Mouse (Mus musculus) neural tube, embryonic 12.5 days (tissue): ENCODE measurements around the gene Slc35c2. TPM values are rescaled to one million over a fixed set of nuclear protein-coding genes. Genes with fewer than 3 reads are reported as not detected.

ENCODE experiments used
- ATAC-seq: fragments of 200-750 bp; cut with Nextera tagmentation; 2 replicates; pipeline ENCODE4 v1.8.0; 2017; ENCODE audit warnings: low read depth, mild to moderate bottlenecking, moderate TSS enrichment, moderate library complexity; ENCODE audit not compliant: low FRiP score
- H3K27ac ChIP-seq: fragments of 300-500 bp; sonication (generic); 2 replicates; pipeline ENCODE4 v1.5.1; 2016
- H3K27me3 ChIP-seq: fragments of 300-500 bp; sonication (generic); replicated peaks from 2 replicates; pipeline ENCODE4 v1.6.1; 2016; ENCODE audit warnings: mild to moderate bottlenecking
- H3K36me3 ChIP-seq: fragments of 300-500 bp; sonication (generic); 2 replicates; pipeline ENCODE4 v1.6.1; 2016; ENCODE audit warnings: mild to moderate bottlenecking
- H3K4me1 ChIP-seq: fragments of 300-500 bp; sonication (generic); 2 replicates; pipeline ENCODE4 v1.6.1; 2016
- H3K4me2 ChIP-seq: fragments of 300-500 bp; sonication (generic); replicated peaks from 2 replicates; pipeline ENCODE4 v1.6.1; 2016; ENCODE audit warnings: mild to moderate bottlenecking
- H3K4me3 ChIP-seq: fragments of 300-500 bp; sonication (generic); 2 replicates; pipeline ENCODE4 v1.5.1; 2016
- H3K9ac ChIP-seq: fragments of 300-500 bp; sonication (generic); 2 replicates; pipeline ENCODE4 v1.6.1; 2016; ENCODE audit warnings: mild to moderate bottlenecking
- H3K9me3 ChIP-seq: fragments of 300-500 bp; sonication (generic); 2 replicates; pipeline ENCODE4 v1.6.1; 2016; ENCODE audit warnings: mild to moderate bottlenecking
- WGBS: fragments of 180-500 bp; shearing (Covaris S2); methylation state at CpG from one replicate; pipeline ENCODE4 v1.1.7; 2016; 5-methylcytosine and 5-hydroxymethylcytosine counted together
- polyA plus RNA-seq: library from polyadenylated mRNA; unstranded; fragments of >200 nt; fragmentation: Nextera tagmentation; extraction: Ambion mirVana; gene quantifications from 2 replicates; pipeline ENCODE4 v1.2.1, GENCODE M21; 2016

Slc35c2 gene
- polyA plus RNA-seq, 1 experiment from 2014 or later = 52.9 TPM

- 58% methylated on average over 13 of the region's 13 CpGs for WGBS
- no peak for ATAC-seq
- Histone ChIP-seq H3K4me2 (no peak overlapping the region), H3K27me3 (peaks cover 21% of the 10 kb centered on the region), H3K9ac (no peak overlapping the region), H3K36me3 (peaks cover 82% of the 10 kb centered on the region), H3K4me1 (peaks cover 28% of the 10 kb centered on the region), H3K27ac (no peak overlapping the region), H3K4me3 (no peak overlapping the region), H3K9me3 (no peaks in the 10 kb centered on the region)
These were observed 23.3 kb upstream of the Slc35c2 start for GRCm38 (mm10) chr2:165310818-165311425.

- Histone ChIP-seq H3K4me3 (no peak overlapping the region), H3K9ac (no peak overlapping the region), H3K27ac (no peak overlapping the region), H3K36me3 (peaks cover 79% of the 10 kb centered on the region), H3K27me3 (0 out of 2 replicates have a peak, but pooled peaks cover 5% of the 10 kb centered on the region), H3K4me1 (peaks cover 20% of the 10 kb centered on the region; the same call in 1 of the 2 replicates), H3K4me2 (no peak overlapping the region), H3K9me3 (no peaks in the 10 kb centered on the region)
- ATAC-seq = no peak
- WGBS = 94% methylated on average over 6 of the region's 6 CpGs
These were observed 20.1 kb upstream of the Slc35c2 start for GRCm38 (mm10) chr2:165307801-165308200.

- Histone ChIP-seq H3K9me3 (no peaks in the 10 kb centered on the region), H3K36me3 (peaks cover 86% of the 10 kb centered on the region), H3K4me3 (no peak overlapping the region), H3K4me2 (no peak overlapping the region), H3K9ac (no peak overlapping the region), H3K4me1 (0 out of 2 replicates have a peak, but pooled peaks cover 4% of the 10 kb centered on the region), H3K27ac (no peak overlapping the region), H3K27me3 (no peaks in the 10 kb centered on the region)
- 94% methylated on average over 8 of the region's 8 CpGs for WGBS
- ATAC-seq = no peak
These were observed 17.8 kb upstream of the Slc35c2 start for GRCm38 (mm10) chr2:165305438-165305837.

GRCm38 (mm10) chr2:165304819-165305218 is 17.1 kb upstream of the Slc35c2 start:
- 86% methylated on average over 19 of the region's 19 CpGs for WGBS
- ATAC-seq = no peak
- peaks cover 84% of the 10 kb centered on the region for H3K36me3 ChIP-seq

GRCm38 (mm10) chr2:165303354-165304012 is 15.8 kb upstream of the Slc35c2 start:
- H3K9ac ChIP-seq = no peak overlapping the region
- H3K27ac ChIP-seq = no peak overlapping the region
- 92% methylated on average over 6 of the region's 6 CpGs for whole genome bisulfite sequencing
- H3K4me1 ChIP-seq = no peaks in the 10 kb centered on the region
- no peaks in the 10 kb centered on the region for H3K27me3 ChIP-seq
- H3K4me3 ChIP-seq = no peak overlapping the region
- H3K9me3 ChIP-seq = no peaks in the 10 kb centered on the region
- ATAC-seq = no peak
- no peak overlapping the region for H3K4me2 ChIP-seq
- peaks cover 79% of the 10 kb centered on the region for H3K36me3 ChIP-seq

More at GRCm38 (mm10) chr2:165304819-165305218, 17.1 kb upstream of the Slc35c2 start:
- Histone ChIP-seq H3K27me3 (no peaks in the 10 kb centered on the region), H3K4me1 (no peaks in the 10 kb centered on the region), H3K9me3 (no peaks in the 10 kb centered on the region), H3K4me3 (no peak overlapping the region), H3K27ac (no peak overlapping the region), H3K9ac (no peak overlapping the region), H3K4me2 (no peak overlapping the region)

GRCm38 (mm10) chr2:165301409-165301808 is 13.7 kb upstream of the Slc35c2 start:
- 78% methylated on average over 3 of the region's 3 CpGs for WGBS
- Histone ChIP-seq H3K4me2 (no peak overlapping the region), H3K9me3 (no peaks in the 10 kb centered on the region), H3K27ac (no peak overlapping the region), H3K4me3 (no peak overlapping the region), H3K9ac (no peak overlapping the region), H3K4me1 (no peaks in the 10 kb centered on the region), H3K36me3 (peaks cover 83% of the 10 kb centered on the region), H3K27me3 (no peaks in the 10 kb centered on the region)
- no peak for ATAC-seq

GRCm38 (mm10) chr2:165300885-165301284 is 13.2 kb upstream of the Slc35c2 start:
- peaks cover 87% of the 10 kb centered on the region for H3K36me3 ChIP-seq
- H3K9ac ChIP-seq = no peak overlapping the region
- H3K4me3 ChIP-seq = no peak overlapping the region
- WGBS = 82% methylated on average over 6 of the region's 6 CpGs
- no peak overlapping the region for H3K27ac ChIP-seq
- no peaks in the 10 kb centered on the region for H3K27me3 ChIP-seq
- H3K4me1 ChIP-seq = no peaks in the 10 kb centered on the region
- H3K9me3 ChIP-seq = no peaks in the 10 kb centered on the region
- H3K4me2 ChIP-seq = no peak overlapping the region
- no peak for ATAC-seq

- H3K36me3 ChIP-seq = peaks cover 90% of the 10 kb centered on the region
- no peak for ATAC-seq
- 91% methylated on average over 8 of the region's 8 CpGs for WGBS
- no peak overlapping the region for H3K9ac ChIP-seq
- no peaks in the 10 kb centered on the region for H3K4me1 ChIP-seq
- H3K27me3 ChIP-seq = no peaks in the 10 kb centered on the region
- no peaks in the 10 kb centered on the region for H3K9me3 ChIP-seq
- no peak overlapping the region for H3K27ac ChIP-seq
- H3K4me3 ChIP-seq = no peak overlapping the region
- no peak overlapping the region for H3K4me2 ChIP-seq
These were observed 12.8 kb upstream of the Slc35c2 start for GRCm38 (mm10) chr2:165300424-165300823.

- Histone ChIP-seq H3K4me3 (no peak overlapping the region), H3K27ac (no peak overlapping the region), H3K27me3 (no peaks in the 10 kb centered on the region), H3K36me3 (peaks cover 85% of the 10 kb centered on the region), H3K4me1 (no peaks in the 10 kb centered on the region), H3K4me2 (no peak overlapping the region), H3K9ac (no peak overlapping the region), H3K9me3 (no peaks in the 10 kb centered on the region)
- WGBS = 93% methylated on average over 11 of the region's 11 CpGs
- no peak for ATAC-seq
These were observed 9.8 kb upstream of the Slc35c2 start for GRCm38 (mm10) chr2:165297429-165297828.

- H3K36me3 ChIP-seq = peaks cover 84% of the 10 kb centered on the region
- WGBS = 90% methylated on average over 18 of the region's 18 CpGs
- H3K27ac ChIP-seq = no peak overlapping the region
- ATAC-seq = no peak
- no peaks in the 10 kb centered on the region for H3K27me3 ChIP-seq
- H3K9ac ChIP-seq = no peak overlapping the region
- no peaks in the 10 kb centered on the region for H3K4me1 ChIP-seq
- no peaks in the 10 kb centered on the region for H3K9me3 ChIP-seq
- H3K4me3 ChIP-seq = no peak overlapping the region
- no peak overlapping the region for H3K4me2 ChIP-seq
These were observed 8.9 kb upstream of the Slc35c2 start for GRCm38 (mm10) chr2:165296571-165296970.

GRCm38 (mm10) chr2:165288315-165289031 is 804 bp upstream of the Slc35c2 start:
- Histone ChIP-seq H3K4me2 (peak overlapping the region; percentile 90), H3K9me3 (no peaks in the 10 kb centered on the region), H3K36me3 (peaks cover 35% of the 10 kb centered on the region), H3K4me1 (peaks cover 17% of the 10 kb centered on the region), H3K9ac (peak overlapping the region; percentile 58), H3K4me3 (peak overlapping the region; percentile 60), H3K27me3 (no peaks in the 10 kb centered on the region), H3K27ac (no peak overlapping the region; the same call in 1 of the 2 replicates)
- WGBS = 70% methylated on average over 18 of the region's 18 CpGs
- peak; percentile 60 for ATAC-seq
